Mouse (Mus musculus) bone marrow, adult 2 months (tissue): ENCODE measurements around the gene Gm20920. TPM values are rescaled to one million over a fixed set of nuclear protein-coding genes. Genes with fewer than 3 reads are reported as not detected.
"Not testable (repeated sequence)": the region's sequence is repeated elsewhere in the genome, so short reads cannot be mapped to it uniquely, and the experiment has no call there.

Experiments used
- H3K27ac ChIP-seq: fragments of 200-500 bp; 2 replicates; pipeline ENCODE4 v1.5.1; 2012; ENCODE audit warnings: low read depth, mild to moderate bottlenecking, control low read depth, inconsistent platforms, low read length; ENCODE audit not compliant: control insufficient read depth, poor library complexity, insufficient read depth
- H3K4me1 ChIP-seq: fragments of 200-500 bp; 2 replicates; pipeline ENCODE4 v1.6.1; 2011; ENCODE audit warnings: low read length; ENCODE audit not compliant: control insufficient read depth, insufficient read depth
- H3K4me3 ChIP-seq: fragments of 200-500 bp; replicated peaks from 2 replicates; pipeline ENCODE3; 2011; ENCODE audit warnings: mild to moderate bottlenecking, low read depth, low read length, control low read depth; ENCODE audit not compliant: control insufficient read depth
- WGBS: fragments of 180-500 bp; shearing (Covaris S2); methylation state at CpG from one replicate; pipeline ENCODE4 v1.1.7; 2018; 5-methylcytosine and 5-hydroxymethylcytosine counted together
- polyA plus RNA-seq: library from polyadenylated mRNA; stranded (reverse); fragments of >200 nt; gene quantifications from 2 replicates; pipeline ENCODE4 v1.2.4, GENCODE M21; 2011; ENCODE audit warnings: low replicate concordance; ENCODE audit not compliant: missing spikeins, insufficient read depth, insufficient read length

Gm20920 gene
- not detected in 2 replicates for polyA plus RNA-seq

- no CpG with 5 or more reads among the region's 6 CpGs for whole genome bisulfite sequencing
These were observed at the start of gene Gm20920 for GRCm38 (mm10) chrY:51851820-51852219. Gm20920 (plus strand) TSS chrY:51852120.

More at GRCm38 (mm10) chrY:51851820-51852219, at the start of gene Gm20920:
- H3K27ac ChIP-seq, H3K4me3 ChIP-seq, H3K4me1 ChIP-seq: not testable (repeated sequence)
